ENCODE assay signal across 8 mouse cellular contexts in the genomic region with DNA sequence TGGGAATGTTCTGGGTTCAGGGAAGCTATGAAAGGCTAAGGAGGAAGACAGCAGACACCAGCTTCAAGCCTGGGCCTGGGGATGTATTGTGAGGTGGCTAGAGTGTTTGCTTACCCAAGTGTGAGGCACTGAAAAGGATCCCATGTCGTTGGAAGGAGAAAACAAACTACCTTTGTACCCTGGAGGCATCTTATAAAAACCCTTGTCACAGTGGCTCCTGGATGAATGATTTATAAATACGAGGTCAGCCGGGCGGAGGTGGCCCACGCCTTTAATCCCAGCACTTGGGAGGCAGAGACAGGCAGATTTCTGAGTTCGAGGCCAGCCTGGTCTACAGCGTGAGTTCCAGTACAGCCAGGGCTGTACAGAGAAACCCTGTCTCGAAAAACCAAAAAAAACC. TPM values are rescaled to one million over a fixed set of nuclear protein-coding genes. Genes with fewer than 3 reads are reported as not detected.
DNase-seq lines count a peak whose midpoint lies in the region; ATAC-seq and TF ChIP-seq lines count a peak whose summit lies in the region.
"Not testable (repeated sequence)": the region's sequence is repeated elsewhere in the genome, so short reads cannot be mapped to it uniquely, and the experiment has no call there.

No protein-coding gene starts in this region.

- peaks cover 27% of the 10 kb centered on the region for H3K79me2 ChIP-seq in CH12.LX (replicated peaks; ENCODE audit: control insufficient read depth, extremely low read depth, insufficient read depth, poor library complexity, severe bottlenecking)

- H3K4me2 ChIP-seq in CH12.LX (ENCODE audit: insufficient read depth, low read depth, poor library complexity, severe bottlenecking), result peak overlapping the region; percentile 79
- H3K4me2 ChIP-seq in embryonic facial prominence, embryonic 14.5 days (ENCODE audit: low read depth, low read length), result peak overlapping the region; percentile 71
- H3K4me2 ChIP-seq in hindbrain, embryonic 13.5 days, result peak overlapping the region; percentile 85
- H3K4me2 ChIP-seq in kidney, embryonic 15.5 days, result peak overlapping the region; percentile 77
- peak overlapping the region; percentile 91 for H3K4me2 ChIP-seq in liver, embryonic 12.5 days
- peak overlapping the region; percentile 80 for H3K4me2 ChIP-seq in midbrain, embryonic 11.5 days

- peaks cover 8 to 36% of the 10 kb centered on the region in 2 experiments; a peak in 3 of 4 replicates for H3K4me1 ChIP-seq in CH12.LX (ENCODE audit: control insufficient read depth in 1 of 2, insufficient read depth in 2 of 2)
- H3K4me1 ChIP-seq in embryonic facial prominence, embryonic 14.5 days (ENCODE audit: control insufficient read depth, insufficient read depth, low read length), result peaks cover 12% of the 10 kb centered on the region
- H3K4me1 ChIP-seq in hindbrain, embryonic 13.5 days (replicated peaks), result peaks cover 23% of the 10 kb centered on the region
- H3K4me1 ChIP-seq in kidney, embryonic 15.5 days, result peaks cover 19% of the 10 kb centered on the region
- peaks cover 46% of the 10 kb centered on the region for H3K4me1 ChIP-seq in liver, embryonic 12.5 days
- not testable (repeated sequence) for H3K4me1 ChIP-seq in midbrain, embryonic 11.5 days (ENCODE audit: control insufficient read depth, insufficient read depth, low read length); small intestine, adult 2 months (ENCODE audit: control insufficient read depth, insufficient read depth, insufficient read length, low read length)

- in situ Hi-C loops in CH12.LX (cut with MboI; ENCODE audit: low pct_ligation_motif_present, low pct_unique_long_range_greater_than_20kb, low sequenced_read_pairs), result loop anchor here (10.0 kb wide), 1 partner anchor 233 kb away; no protein-coding TSS in a partner anchor

- H3K27ac ChIP-seq in CH12.LX (ENCODE audit: insufficient read depth, low read depth); embryonic facial prominence, embryonic 14.5 days (replicated peaks; ENCODE audit: low read depth, low read length); hindbrain, embryonic 13.5 days; midbrain, embryonic 11.5 days (ENCODE audit: low read depth, low read length): not testable (repeated sequence)
- peak overlapping the region; percentile 32; the same call in 1 of the 2 replicates for H3K27ac ChIP-seq in kidney, embryonic 15.5 days
- H3K27ac ChIP-seq in liver, embryonic 12.5 days, result peak overlapping the region; percentile 60; the same call in 1 of the 2 replicates
- H3K27ac ChIP-seq in small intestine, adult 2 months (ENCODE audit: insufficient read depth, low read depth, low read length), result 0 out of 2 replicates have a peak overlapping the region, but pooled peaks have one; percentile 0

- ATAC-seq in embryonic facial prominence, embryonic 14.5 days (ENCODE audit: low read depth); hindbrain, embryonic 13.5 days (ENCODE audit: low FRiP score); kidney, embryonic 15.5 days (replicated peaks; ENCODE audit: low FRiP score); liver, embryonic 12.5 days; midbrain, embryonic 11.5 days (ENCODE audit: low FRiP score): not testable (repeated sequence)

- not testable (repeated sequence) for DNase-seq in CH12.LX (ENCODE audit: extremely low read depth); embryonic facial prominence, embryonic 14.5 days (ENCODE audit: low spot score); midbrain, embryonic 11.5 days (ENCODE audit: low spot score, missing footprints)
- DNase-seq in heart, adult 11 months, result peak; percentile 90

- not testable (repeated sequence) for TF ChIP-seq EP300 in CH12.LX (IDR thresholded peaks at IDR 0.05; ENCODE audit: low read length)

- H3K9ac ChIP-seq in CH12.LX (ENCODE audit: insufficient read depth, low read depth), result peak overlapping the region; percentile 91
- H3K9ac ChIP-seq in embryonic facial prominence, embryonic 14.5 days (ENCODE audit: low read depth, low read length), result peak overlapping the region; percentile 77
- peak overlapping the region; percentile 79 for H3K9ac ChIP-seq in hindbrain, embryonic 13.5 days
- not testable (repeated sequence) for H3K9ac ChIP-seq in kidney, embryonic 15.5 days; midbrain, embryonic 11.5 days (ENCODE audit: low read length)
- peak overlapping the region; percentile 36 for H3K9ac ChIP-seq in liver, embryonic 12.5 days

- not testable (repeated sequence) for H3K27me3 ChIP-seq in CH12.LX (replicated peaks); embryonic facial prominence, embryonic 14.5 days (replicated peaks; ENCODE audit: control insufficient read depth, insufficient read depth, low read length); hindbrain, embryonic 13.5 days; kidney, embryonic 15.5 days; liver, embryonic 12.5 days (replicated peaks); midbrain, embryonic 11.5 days (ENCODE audit: control insufficient read depth, insufficient read depth, low read length); small intestine, adult 2 months (ENCODE audit: control insufficient read depth, insufficient read depth, low read length)

- peak overlapping the region in 1 of 3 experiments; percentile 97 for H3K4me3 ChIP-seq in CH12.LX (replicated peaks in 1 of 3; ENCODE audit: low read depth in 2 of 3, low read length in 2 of 3, poor library complexity in 1 of 3)
- H3K4me3 ChIP-seq in embryonic facial prominence, embryonic 14.5 days (ENCODE audit: low read depth, low read length), result peak overlapping the region; percentile 76
- H3K4me3 ChIP-seq in hindbrain, embryonic 13.5 days, result peak overlapping the region; percentile 61
- H3K4me3 ChIP-seq in kidney, embryonic 15.5 days (replicated peaks), result peak overlapping the region; percentile 75
- peak overlapping the region; percentile 71 for H3K4me3 ChIP-seq in liver, embryonic 12.5 days
- H3K4me3 ChIP-seq in midbrain, embryonic 11.5 days (ENCODE audit: low read depth, low read length), result peak overlapping the region; percentile 77; the same call in 1 of the 2 replicates
- H3K4me3 ChIP-seq in small intestine, adult 2 months (ENCODE audit: low read depth, low read length), result not testable (repeated sequence)

- not testable (repeated sequence) for TF ChIP-seq POLR2A in CH12.LX (IDR thresholded peaks at IDR 0.05; ENCODE audit: low read depth, low read length); small intestine, adult 2 months (IDR thresholded peaks at IDR 0.05; ENCODE audit: low read depth, low read length)

- TF ChIP-seq RAD21 in CH12.LX (IDR thresholded peaks at IDR 0.05; ENCODE audit: low read depth, low read length), result not testable (repeated sequence)

- H3K9me3 ChIP-seq in CH12.LX (replicated peaks; ENCODE audit: low read length); embryonic facial prominence, embryonic 14.5 days (ENCODE audit: control insufficient read depth, low read length); hindbrain, embryonic 13.5 days; kidney, embryonic 15.5 days (replicated peaks); liver, embryonic 12.5 days (replicated peaks); midbrain, embryonic 11.5 days (ENCODE audit: control insufficient read depth, low read length): not testable (repeated sequence)

- not testable (repeated sequence) for TF ChIP-seq CTCF in CH12.LX (conservative IDR thresholded peaks at IDR 0.05 in 1 of 2, IDR thresholded peaks at IDR 0.05 in 1 of 2; ENCODE audit: low read depth in 2 of 2, low read length in 2 of 2); small intestine, adult 2 months (IDR thresholded peaks at IDR 0.05; ENCODE audit: extremely low read depth, insufficient read length, insufficient replicate concordance, low read depth, low read length)

- H3K36me3 ChIP-seq in CH12.LX (replicated peaks in 1 of 2; ENCODE audit: control insufficient read depth in 1 of 2, insufficient read depth in 1 of 2, low read length in 1 of 2), result peaks cover 11 to 26% of the 10 kb centered on the region in 2 experiments
- peaks cover 12% of the 10 kb centered on the region; the same call in 1 of the 2 replicates for H3K36me3 ChIP-seq in embryonic facial prominence, embryonic 14.5 days (ENCODE audit: control insufficient read depth, insufficient read depth, low read length)
- not testable (repeated sequence) for H3K36me3 ChIP-seq in hindbrain, embryonic 13.5 days; midbrain, embryonic 11.5 days (ENCODE audit: control insufficient read depth, insufficient read depth, low read length); small intestine, adult 2 months (ENCODE audit: control insufficient read depth, insufficient read depth, low read length)
- peaks cover 27% of the 10 kb centered on the region for H3K36me3 ChIP-seq in kidney, embryonic 15.5 days
- peaks cover 28% of the 10 kb centered on the region for H3K36me3 ChIP-seq in liver, embryonic 12.5 days

- WGBS in embryonic facial prominence, embryonic 14.5 days, result 82% methylated on average over 8 of the region's 8 CpGs
- WGBS in hindbrain, embryonic 13.5 days, result 83% methylated on average over 8 of the region's 8 CpGs
- 75% methylated on average over 8 of the region's 8 CpGs for WGBS in kidney, embryonic 15.5 days
- 72% methylated on average over 8 of the region's 8 CpGs for WGBS in liver, embryonic 12.5 days (ENCODE audit: insufficient replicate concordance)
- WGBS in midbrain, embryonic 11.5 days, result 89% methylated on average over 8 of the region's 8 CpGs
- 38% methylated on average over 8 of the region's 8 CpGs for WGBS in small intestine, adult 2 months

- dilution Hi-C loops in CH12.LX (cut with MboI; ENCODE audit: extremely low pct_ligation_motif_present, extremely low pct_unique_long_range_greater_than_20kb, low sequenced_read_pairs), result not testable (repeated sequence)

RNA-seq across cellular contexts. Expression of a gene that starts 0.9 kb away (rescaled TPM):
- total RNA-seq in CH12.LX (2012; rRNA removed) (18.1 and 25.4 TPM in 2 replicates), CH12.LX (2014; rRNA removed) (20.1 and 21.0 TPM in 2 replicates)
- 25.5 and 30.7 TPM in 2 replicates for polyA plus RNA-seq in CH12.LX (2012; ENCODE audit: insufficient read length, low read depth)
- 36.5 and 37.8 TPM in 2 replicates for polyA plus RNA-seq in embryonic facial prominence, embryonic 14.5 days (2014; fragmentation: Nextera tagmentation; extraction: Ambion mirVana)
- 47.1 and 47.5 TPM in 2 replicates for polyA plus RNA-seq in hindbrain, embryonic 13.5 days (2015; fragmentation: Nextera tagmentation; extraction: Ambion mirVana)
- polyA plus RNA-seq in kidney, embryonic 15.5 days (2015; fragmentation: Nextera tagmentation; extraction: Ambion mirVana), result 48.7 and 50.6 TPM in 2 replicates
- 22.6 and 23.4 TPM in 2 replicates for polyA plus RNA-seq in liver, embryonic 12.5 days (2016; fragmentation: Nextera tagmentation; extraction: Ambion mirVana)
- polyA plus RNA-seq in midbrain, embryonic 11.5 days (2014; fragmentation: Nextera tagmentation; extraction: Ambion mirVana), result 42.5 and 43.6 TPM in 2 replicates
- 5.8 and 14.2 TPM in 2 replicates for polyA plus RNA-seq in small intestine, adult 2 months (2012; rRNA removed)

RNA-seq across cellular contexts. Expression of a gene that starts 1.3 kb away (rescaled TPM):
- total RNA-seq in CH12.LX (2012; rRNA removed) (66.4 and 67.6 TPM in 2 replicates), CH12.LX (2014; rRNA removed) (64.9 and 65.3 TPM in 2 replicates)
- polyA plus RNA-seq in CH12.LX (2012; ENCODE audit: insufficient read length, low read depth), result 43.9 and 50.8 TPM in 2 replicates
- polyA plus RNA-seq in embryonic facial prominence, embryonic 14.5 days (2014; fragmentation: Nextera tagmentation; extraction: Ambion mirVana), result 96.2 and 101 TPM in 2 replicates
- 127 and 134 TPM in 2 replicates for polyA plus RNA-seq in hindbrain, embryonic 13.5 days (2015; fragmentation: Nextera tagmentation; extraction: Ambion mirVana)
- polyA plus RNA-seq in kidney, embryonic 15.5 days (2015; fragmentation: Nextera tagmentation; extraction: Ambion mirVana), result 102 and 107 TPM in 2 replicates
- polyA plus RNA-seq in liver, embryonic 12.5 days (2016; fragmentation: Nextera tagmentation; extraction: Ambion mirVana), result 55.3 and 63.1 TPM in 2 replicates
- polyA plus RNA-seq in midbrain, embryonic 11.5 days (2014; fragmentation: Nextera tagmentation; extraction: Ambion mirVana), result 87.2 and 98.5 TPM in 2 replicates
- polyA plus RNA-seq in small intestine, adult 2 months (2012; rRNA removed), result 33.0 and 51.4 TPM in 2 replicates

RNA-seq across cellular contexts. Expression of a gene that starts 50.0 kb away (rescaled TPM):
- total RNA-seq in CH12.LX (2012; rRNA removed), result 45.7 and 136 TPM in 2 replicates
- 37.5 and 50.6 TPM in 2 replicates for total RNA-seq in CH12.LX (2014; rRNA removed)
- 38.9 and 39.5 TPM in 2 replicates for polyA plus RNA-seq in CH12.LX (2012; ENCODE audit: insufficient read length, low read depth)
- 8.7 and 9.2 TPM in 2 replicates for polyA plus RNA-seq in embryonic facial prominence, embryonic 14.5 days (2014; fragmentation: Nextera tagmentation; extraction: Ambion mirVana)
- polyA plus RNA-seq in hindbrain, embryonic 13.5 days (2015; fragmentation: Nextera tagmentation; extraction: Ambion mirVana), result 64.8 and 69.6 TPM in 2 replicates
- polyA plus RNA-seq in kidney, embryonic 15.5 days (2015; fragmentation: Nextera tagmentation; extraction: Ambion mirVana), result 31.0 and 36.3 TPM in 2 replicates
- polyA plus RNA-seq in liver, embryonic 12.5 days (2016; fragmentation: Nextera tagmentation; extraction: Ambion mirVana), result 5.4 and 6.9 TPM in 2 replicates
- polyA plus RNA-seq in midbrain, embryonic 11.5 days (2014; fragmentation: Nextera tagmentation; extraction: Ambion mirVana), result 4.1 and 4.5 TPM in 2 replicates
- polyA plus RNA-seq in small intestine, adult 2 months (2012; rRNA removed), result 21.5 and 35.0 TPM in 2 replicates
